Mouse (Mus musculus) liver, adult 2 months (tissue): ENCODE data around the gene Ccl7. TPM values are rescaled to one million over a fixed set of nuclear protein-coding genes. Genes with fewer than 3 reads are reported as not detected.

ENCODE experiments used
- DNase-seq: peaks from one replicate; pipeline ENCODE4 v3.0.0-alpha.2; 2011; ENCODE audit warnings: low read depth, low spot score; ENCODE audit errors: extremely low read depth
- H3K27ac ChIP-seq: fragments of 200-500 bp; replicated peaks from 2 replicates; pipeline ENCODE4 v1.5.1; 2012; ENCODE audit warnings: low read depth, mild to moderate bottlenecking, control low read depth, inconsistent platforms, low read length; ENCODE audit not compliant: insufficient read depth
- H3K27me3 ChIP-seq: fragments of 200-500 bp; 2 replicates; pipeline ENCODE4 v1.6.1; 2012; ENCODE audit warnings: mild to moderate bottlenecking, moderate library complexity, low read length, inconsistent platforms; ENCODE audit not compliant: control insufficient read depth, insufficient read depth
- H3K36me3 ChIP-seq: fragments of 200-500 bp; 2 replicates; pipeline ENCODE4 v1.6.1; 2012; ENCODE audit warnings: low read length, inconsistent platforms; ENCODE audit not compliant: control insufficient read depth, insufficient read depth
- H3K4me1 ChIP-seq: fragments of 200-500 bp; 2 replicates; pipeline ENCODE4 v1.6.1; 2011; ENCODE audit warnings: low read length; ENCODE audit not compliant: control insufficient read depth, insufficient read depth
- H3K4me3 ChIP-seq: fragments of 200-500 bp; 2 replicates; pipeline ENCODE4 v1.5.1; 2011; ENCODE audit warnings: low read depth, mild to moderate bottlenecking, control low read depth, low read length, moderate library complexity; ENCODE audit not compliant: insufficient read depth
- H3K79me2 ChIP-seq: fragments of 200-500 bp; 2 replicates; pipeline ENCODE4 v1.6.1; 2012; ENCODE audit warnings: inconsistent platforms, mild to moderate bottlenecking, low read length, moderate library complexity; ENCODE audit not compliant: control insufficient read depth, insufficient read depth
- H3K9ac ChIP-seq: fragments of 200-500 bp; 2 replicates; pipeline ENCODE4 v1.6.1; 2012; ENCODE audit warnings: low read depth, mild to moderate bottlenecking, control low read depth, inconsistent platforms, low read length
- CTCF ChIP-seq: fragments of 200-500 bp; IDR thresholded peaks from 2 replicates; pipeline ENCODE4 v1.5.1; 2011; ENCODE audit warnings: low read depth, low read length, control low read depth
- POLR2A ChIP-seq: fragments of 200-500 bp; IDR thresholded peaks from 2 replicates; pipeline ENCODE4 v1.6.1; 2011; ENCODE audit warnings: low read length, control low read depth; ENCODE audit not compliant: insufficient read depth; ENCODE audit errors: extremely low read depth
- WGBS: fragments of 180-500 bp; shearing (Covaris S2); methylation state at CpG from one replicate; pipeline ENCODE4 v1.1.7; 2018; 5-methylcytosine and 5-hydroxymethylcytosine counted together
- polyA plus RNA-seq: library from polyadenylated mRNA; depleted of rRNA; stranded (reverse); fragments of >200 nt; gene quantifications from 2 replicates; pipeline ENCODE4 v1.2.3, GENCODE M21; 2012
- total RNA-seq: library from RNA; depleted of rRNA; stranded (reverse); fragments of >200 nt; gene quantifications from 2 replicates; pipeline ENCODE4 v1.2.3, GENCODE M21; 2014

Gene Ccl7
- total and polyA plus RNA-seq, 2 experiments = 0.18 TPM; not detected in 1

- Histone ChIP-seq H3K79me2 (no peaks in the 10 kb centered on the region), H3K36me3 (no peaks in the 10 kb centered on the region), H3K27me3 (no peaks in the 10 kb centered on the region), H3K9ac (no peak overlapping the region), H3K4me3 (no peak overlapping the region), H3K4me1 (peaks cover 3% of the 10 kb centered on the region; the same call in 1 of the 2 replicates), H3K27ac (no peak overlapping the region)
- TF ChIP-seq POLR2A (no peak), CTCF (no peak)
- DNase-seq = no peak
- 75% methylated on average over 2 of the region's 2 CpGs for WGBS
Measured at GRCm38 (mm10) chr11:82030171-82030570, 15.3 kb upstream of the Ccl7 start.

GRCm38 (mm10) chr11:82032136-82032535 lies 13.4 kb upstream of the Ccl7 start:
- TF ChIP-seq CTCF (no peak), POLR2A (no peak)
- Histone ChIP-seq H3K4me1 (peaks cover 3% of the 10 kb centered on the region; the same call in 1 of the 2 replicates), H3K4me3 (no peak overlapping the region), H3K79me2 (no peaks in the 10 kb centered on the region), H3K27ac (peak overlapping the region; percentile 7; the same call in 1 of the 2 replicates), H3K36me3 (no peaks in the 10 kb centered on the region), H3K27me3 (no peaks in the 10 kb centered on the region), H3K9ac (no peak overlapping the region)
- peak; percentile 38 for DNase-seq

- Histone ChIP-seq H3K4me3 (no peak overlapping the region), H3K36me3 (no peaks in the 10 kb centered on the region), H3K27me3 (no peaks in the 10 kb centered on the region), H3K9ac (no peak overlapping the region), H3K27ac (peak overlapping the region; percentile 20), H3K4me1 (peaks cover 3% of the 10 kb centered on the region; the same call in 1 of the 2 replicates), H3K79me2 (no peaks in the 10 kb centered on the region)
- WGBS = 57% methylated on average over 8 of the region's 8 CpGs
- peak; percentile 41 for DNase-seq
- TF ChIP-seq POLR2A = no peak
- no peak for TF ChIP-seq CTCF
Measured at GRCm38 (mm10) chr11:82032678-82033344, 12.7 kb upstream of the Ccl7 start.

GRCm38 (mm10) chr11:82034446-82034845 lies 11.1 kb upstream of the Ccl7 start:
- no peak for DNase-seq
- TF ChIP-seq CTCF (no peak), POLR2A (no peak)

GRCm38 (mm10) chr11:82035356-82035755 lies 10.2 kb upstream of the Ccl7 start, which contains the start of gene Ccl2:
Gene Ccl2 (plus strand): TSS chr11:82035571.
- H3K79me2 ChIP-seq = no peaks in the 10 kb centered on the region
- no peak within 1 kb of the TSS for H3K27ac ChIP-seq
- peaks cover 3% of the 10 kb centered on the region for H3K4me1 ChIP-seq
- peak; percentile 76 for DNase-seq
- H3K36me3 ChIP-seq = no peaks in the 10 kb centered on the region
- H3K27me3 ChIP-seq = no peaks in the 10 kb centered on the region
- 27% methylated on average over 5 of the region's 5 CpGs for WGBS
- TF ChIP-seq POLR2A = no peak
- TF ChIP-seq CTCF = no peak
- H3K4me3 ChIP-seq = no peak within 1 kb of the TSS
- H3K9ac ChIP-seq = no peak within 1 kb of the TSS

More at GRCm38 (mm10) chr11:82034446-82034845, 11.1 kb upstream of the Ccl7 start:
- Histone ChIP-seq H3K36me3 (no peaks in the 10 kb centered on the region), H3K4me1 (peaks cover 3% of the 10 kb centered on the region), H3K27ac (no peak overlapping the region), H3K9ac (no peak overlapping the region), H3K27me3 (no peaks in the 10 kb centered on the region), H3K4me3 (no peak overlapping the region), H3K79me2 (no peaks in the 10 kb centered on the region)
- WGBS = 87% methylated on average over 7 of the region's 7 CpGs

GRCm38 (mm10) chr11:82035857-82036256 lies 9.7 kb upstream of the Ccl7 start:
- DNase-seq = no peak
- H3K27ac ChIP-seq = no peak overlapping the region
- WGBS = 79% methylated on average over 2 of the region's 2 CpGs
- H3K4me1 ChIP-seq = peaks cover 3% of the 10 kb centered on the region
- no peaks in the 10 kb centered on the region for H3K36me3 ChIP-seq
- no peak overlapping the region for H3K9ac ChIP-seq
- no peak for TF ChIP-seq CTCF
- TF ChIP-seq POLR2A = no peak
- H3K27me3 ChIP-seq = no peaks in the 10 kb centered on the region
- no peak overlapping the region for H3K4me3 ChIP-seq
- no peaks in the 10 kb centered on the region for H3K79me2 ChIP-seq
